Mouse (Mus musculus) CD4-positive helper T cell, adult 2 months (primary cell): ENCODE results near the gene Thegl.
"Not testable (repeated sequence)": the region's sequence is repeated elsewhere in the genome, so short reads cannot be mapped to it uniquely, and the experiment has no call there.

Experiments used
- DNase-seq: peaks from one replicate; pipeline ENCODE4 v3.0.0-alpha.2; 2012; ENCODE audit warnings: low read depth, missing footprints, low spot score

Thegl gene

DNA sequence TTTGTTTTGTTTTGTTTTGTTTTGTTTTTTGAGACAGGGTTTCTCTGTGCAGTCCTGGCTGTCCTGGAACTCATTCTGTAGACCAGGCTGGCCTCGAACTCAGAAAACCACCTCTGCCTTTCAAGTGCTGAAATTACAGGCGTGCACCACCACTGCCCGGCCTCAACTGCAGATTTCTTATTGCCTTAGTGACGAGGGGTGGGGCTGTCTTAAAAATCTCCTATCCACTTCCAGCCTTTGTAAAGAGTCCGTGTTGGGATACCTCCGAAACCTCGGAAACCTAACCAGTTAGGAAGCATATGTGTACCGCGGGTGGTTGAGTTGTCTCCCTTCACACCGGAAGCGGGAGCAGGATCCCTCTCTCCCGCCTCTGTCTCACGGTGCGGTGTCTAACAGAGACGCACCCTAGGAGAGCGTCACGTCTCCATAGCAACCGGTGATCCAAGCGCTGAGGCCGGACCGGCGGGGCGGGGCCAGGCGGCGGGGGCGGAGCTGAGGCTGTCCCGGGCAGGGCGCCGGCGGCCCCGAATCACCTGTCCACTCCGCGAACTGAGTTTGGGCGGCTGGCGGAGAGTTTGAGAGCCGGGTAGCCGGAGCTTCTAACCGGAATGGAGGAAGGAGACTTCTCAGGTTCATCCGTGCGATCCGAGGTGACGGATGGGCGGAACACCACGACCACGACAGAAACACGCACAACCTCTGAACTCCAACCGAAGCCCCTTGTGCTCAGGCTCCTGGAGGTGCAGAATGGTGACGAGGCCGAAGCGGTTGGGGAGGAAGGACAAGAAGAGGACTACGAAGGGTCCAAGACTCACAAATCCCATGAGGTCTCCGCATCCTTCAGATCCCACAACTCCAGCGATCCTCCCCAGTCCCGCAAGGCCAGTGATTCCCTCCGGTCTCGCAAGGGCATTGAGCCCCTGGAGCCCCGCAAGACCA is at the start of gene Thegl:
Thegl (plus strand) TSS at position 480 of the 939 bp plus-strand sequence.
- DNase-seq, result peak; percentile 73

DNA sequence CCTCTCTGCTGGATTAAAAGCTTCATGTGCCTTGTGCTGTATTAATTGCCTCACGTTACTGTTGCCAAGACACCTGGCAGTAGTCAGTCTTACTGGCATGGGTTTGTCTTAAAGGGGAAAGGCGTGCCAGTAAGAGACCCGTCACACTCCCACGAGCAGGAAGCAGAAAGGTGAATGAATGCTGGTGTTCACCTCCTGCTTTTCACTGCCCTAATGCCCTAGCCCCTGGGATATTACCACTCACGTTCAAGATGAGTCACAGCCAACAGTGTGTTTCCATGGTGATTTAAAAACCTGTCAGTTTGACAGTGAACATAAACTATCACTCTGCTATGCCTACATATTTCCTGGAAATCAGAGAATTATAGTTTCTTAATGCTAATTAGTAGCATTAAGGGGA is 46.6 kb upstream of the Thegl start:
- no peak for DNase-seq

GRCm38 (mm10) chr5:76971115-76971514 is 44.7 kb upstream of the Thegl start:
- not testable (repeated sequence) for DNase-seq

GRCm38 (mm10) chr5:76973488-76973887 is 42.3 kb upstream of the Thegl start:
- DNase-seq, result no peak

- DNase-seq, result no peak
Observed at GRCm38 (mm10) chr5:76974207-76974553, 41.6 kb upstream of the Thegl start.

GRCm38 (mm10) chr5:76974554-76975285 is 41.1 kb upstream of the Thegl start, which contains the start of gene Srp72:
Gene Srp72 (plus strand): TSS chr5:76974683.
- DNase-seq, result peak; percentile 90

GRCm38 (mm10) chr5:76975736-76976135 is 40.1 kb upstream of the Thegl start:
- DNase-seq, result peak; percentile 25

DNA sequence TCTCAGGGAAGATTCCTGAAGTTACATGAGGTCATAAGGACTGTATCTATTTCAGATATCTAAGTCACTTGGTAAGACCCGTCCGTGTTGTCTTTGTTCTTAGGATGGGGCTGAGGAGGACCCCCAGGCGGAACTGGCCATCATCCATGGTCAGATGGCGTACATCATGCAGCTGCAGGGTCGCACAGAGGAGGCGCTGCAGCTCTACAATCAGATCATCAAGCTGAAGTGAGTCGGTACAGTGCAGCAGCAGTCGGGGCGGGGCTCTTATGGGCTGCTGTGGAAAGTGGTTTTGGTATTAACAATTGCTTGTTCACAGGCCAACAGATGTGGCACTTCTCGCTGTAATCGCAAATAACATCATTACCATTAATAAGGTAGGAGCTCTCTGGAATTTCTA is 31.8 kb upstream of the Thegl start:
- DNase-seq, result no peak

- no peak for DNase-seq
Observed at GRCm38 (mm10) chr5:76990789-76991188, 25.0 kb upstream of the Thegl start.

DNA sequence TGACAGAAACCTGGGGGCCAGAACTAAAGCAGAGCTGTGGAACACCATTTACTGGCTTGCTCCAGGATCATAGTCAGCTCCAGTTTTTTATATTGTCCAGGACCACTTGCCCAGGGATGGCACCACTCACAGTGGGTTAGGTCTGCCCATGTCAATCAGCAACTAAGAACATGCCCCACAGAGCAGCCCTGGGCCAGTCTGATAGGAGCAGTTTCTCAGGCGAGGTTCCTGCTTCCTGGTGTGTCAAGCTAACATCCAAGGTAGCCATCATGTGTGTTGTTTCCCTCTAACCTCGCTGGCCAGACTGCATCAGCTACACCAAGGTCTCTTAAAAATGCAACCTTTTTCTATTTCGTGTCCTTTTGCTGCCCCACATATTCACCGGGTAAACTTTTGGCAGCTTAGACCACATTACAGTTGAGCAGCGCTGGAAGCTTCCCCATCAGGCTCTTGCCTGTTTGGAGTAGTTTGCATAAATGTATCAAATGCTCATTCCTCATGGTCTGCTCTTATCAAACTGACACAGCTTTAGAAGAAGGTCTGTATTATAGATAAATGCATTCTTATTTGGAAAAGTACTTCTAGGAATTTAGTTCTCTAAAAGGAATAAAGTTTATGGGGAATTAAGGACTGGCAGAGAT is 22.5 kb upstream of the Thegl start:
- DNase-seq, result no peak

DNA sequence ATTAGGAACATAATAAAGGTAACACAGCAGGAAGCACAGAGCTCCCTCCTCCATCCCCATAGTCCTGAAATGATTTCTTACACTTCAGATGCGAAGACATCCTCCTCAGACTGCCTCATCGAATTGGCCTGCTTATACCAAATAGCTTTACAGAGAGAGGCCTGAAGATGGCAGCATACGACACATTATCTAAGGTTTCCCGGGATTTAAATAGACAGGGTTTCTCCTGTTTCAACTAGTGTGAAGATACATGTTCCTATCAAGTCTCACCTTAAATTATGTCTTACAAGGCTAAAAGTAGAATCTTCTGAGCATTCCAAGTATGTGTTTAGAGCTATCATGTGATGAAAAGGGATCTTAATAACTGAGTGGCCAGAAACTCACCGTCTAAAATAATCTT is 17.4 kb upstream of the Thegl start:
- DNase-seq, result no peak

GRCm38 (mm10) chr5:77001192-77001591 is 14.6 kb upstream of the Thegl start:
- no peak for DNase-seq

DNA sequence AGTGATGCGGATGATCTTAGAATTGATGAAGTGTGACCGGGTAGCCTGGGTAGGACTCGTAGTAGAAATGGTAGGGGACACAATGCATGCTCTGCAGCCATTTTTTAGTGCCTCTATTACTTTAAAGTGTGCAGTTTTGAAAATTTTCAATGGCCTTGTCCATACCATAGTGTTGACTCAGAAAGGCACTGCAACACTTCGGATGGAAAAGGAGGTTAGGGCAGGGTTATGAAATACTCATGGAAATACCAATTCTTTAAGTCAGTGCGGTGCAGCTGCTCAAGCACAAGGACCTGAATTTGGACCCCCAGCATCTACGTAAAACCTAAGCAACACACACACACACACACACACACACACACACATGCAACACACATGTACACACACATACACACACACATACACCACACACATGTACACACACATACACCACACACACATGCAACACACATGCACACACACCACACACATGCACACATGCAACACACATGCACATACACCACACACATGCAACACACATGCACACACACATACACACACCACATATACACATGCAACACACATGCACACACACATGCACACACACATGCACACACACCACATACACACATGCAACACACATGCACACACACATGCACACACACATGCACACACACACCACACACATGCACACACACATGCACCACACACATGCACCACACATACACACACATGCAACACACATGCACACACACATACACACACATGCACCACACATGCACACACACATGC is 11.6 kb upstream of the Thegl start, which contains the start of gene Arl9:
Arl9 (plus strand) TSS at position 5 of the 771 bp plus-strand sequence.
- DNase-seq, result no peak

GRCm38 (mm10) chr5:77010352-77010751 is 5.5 kb upstream of the Thegl start:
- no peak for DNase-seq

GRCm38 (mm10) chr5:77011082-77011481 is 4.7 kb upstream of the Thegl start:
- DNase-seq, result no peak

GRCm38 (mm10) chr5:77013171-77013570 is 2.7 kb upstream of the Thegl start:
- DNase-seq, result no peak

DNA sequence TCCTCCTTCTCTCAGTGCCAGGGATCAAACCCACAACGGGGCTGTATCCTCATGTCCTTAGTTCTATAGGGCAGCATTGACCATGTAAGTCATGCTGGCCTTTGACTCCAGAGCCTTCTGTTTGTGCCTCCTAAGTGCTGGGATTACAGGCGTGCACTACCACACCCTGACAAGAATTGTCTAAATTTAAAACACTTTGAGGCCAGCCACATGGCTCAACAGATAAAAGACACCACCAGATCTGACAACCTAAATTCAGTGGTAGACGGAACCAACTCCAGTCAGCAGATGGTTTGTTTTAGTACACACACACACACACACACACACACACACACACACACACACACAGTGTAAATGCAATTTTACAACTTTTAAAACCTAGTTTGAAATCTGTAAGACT is 12.2 kb downstream of the Thegl start:
- no peak for DNase-seq

DNA sequence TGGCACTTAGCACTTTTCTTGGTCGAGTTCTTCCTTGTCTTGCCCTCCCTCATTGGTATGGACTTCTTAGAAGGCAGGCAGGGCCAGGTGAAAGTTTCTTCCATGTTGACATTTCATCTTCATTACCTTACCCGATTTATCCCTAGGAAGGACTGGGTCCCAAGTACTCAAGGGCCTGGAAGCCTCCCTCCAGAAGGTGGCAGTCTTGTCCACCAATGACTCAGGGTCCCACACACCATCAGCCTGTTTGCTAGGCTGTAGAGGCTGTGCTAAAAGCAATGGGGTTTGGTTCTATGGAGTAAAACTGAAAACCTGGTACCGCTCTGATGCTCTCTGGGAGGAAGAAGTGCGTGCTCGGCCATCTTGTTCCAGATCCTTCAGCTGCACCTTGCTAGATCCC is 13.9 kb downstream of the Thegl start:
- peak; percentile 36 for DNase-seq

GRCm38 (mm10) chr5:77035101-77035500 is 19.3 kb downstream of the Thegl start:
- not testable (repeated sequence) for DNase-seq

DNA sequence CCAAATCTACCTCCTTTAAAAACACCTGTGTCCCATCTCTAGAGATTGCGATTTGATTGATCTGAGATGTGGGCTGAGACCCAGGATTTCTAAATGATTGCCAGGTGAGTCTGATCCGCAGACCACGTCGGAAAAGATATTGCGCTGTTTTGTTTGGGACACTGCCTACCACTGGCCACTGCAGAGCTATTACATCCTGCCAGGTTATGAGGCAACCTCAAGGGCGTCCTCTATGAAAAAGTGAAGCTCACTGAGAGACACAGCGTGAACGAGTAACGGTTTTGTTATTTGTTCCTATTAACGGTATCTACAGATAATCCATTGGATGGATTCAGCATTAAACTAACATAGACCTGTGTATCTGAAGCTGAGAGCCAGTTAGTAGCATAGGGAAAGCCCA is 22.6 kb downstream of the Thegl start:
- DNase-seq, result no peak

GRCm38 (mm10) chr5:77039391-77039790 is 23.6 kb downstream of the Thegl start:
- no peak for DNase-seq
